ENCODE assay signal across 9 mouse cellular contexts in the genomic region with DNA sequence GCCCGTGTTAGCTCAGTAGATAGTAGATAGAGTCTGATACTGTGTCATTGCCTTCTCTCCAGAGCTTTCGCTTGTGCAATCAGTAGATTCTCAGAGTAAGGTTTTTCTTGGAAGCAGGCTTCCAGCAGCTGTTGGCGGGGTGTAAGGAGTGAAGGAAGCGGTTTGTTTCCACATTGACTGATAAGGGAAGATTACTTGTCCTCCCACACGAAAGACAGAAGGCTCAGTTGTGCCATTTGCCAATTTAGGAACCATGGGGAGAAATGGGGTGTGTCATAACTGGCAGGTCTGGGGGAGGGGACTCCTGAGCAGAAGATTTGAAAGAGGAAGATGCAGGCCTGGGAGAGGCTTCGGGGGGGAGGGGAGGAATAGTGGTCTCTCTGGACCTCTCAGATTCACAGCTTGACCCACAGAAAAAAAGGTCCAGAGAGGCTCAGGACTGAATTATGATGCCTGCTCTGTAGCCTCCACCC. TPM values are rescaled to one million over a fixed set of nuclear protein-coding genes. Genes with fewer than 3 reads are reported as not detected.
A peak's percentile ranks its signal among the peaks of the same experiment; 100 is the strongest.
DNase-seq lines count a peak whose midpoint lies in the region; ATAC-seq and TF ChIP-seq lines count a peak whose summit lies in the region.
"Had no signal": no experiment of that assay in that cellular context is flagged by ENCODE, and none has a peak within 500 bp of the region (broad histone marks: within the 10 kb centered on the region; RNA-seq: fewer than 3 reads in every experiment).

No protein-coding gene starts in this region.

- H3K27ac ChIP-seq in heart, embryonic 10.5 days, result peak overlapping the region; percentile 80
- no peak overlapping the region for H3K27ac ChIP-seq in thymus, adult 2 months (ENCODE audit: control insufficient read depth, insufficient read depth, low read length)
- H3K27ac ChIP-seq: neural tube, embryonic 13.5 days had no signal

- H3K36me3 ChIP-seq in heart, embryonic 10.5 days, result peaks cover 6% of the 10 kb centered on the region
- no peaks in the 10 kb centered on the region for H3K36me3 ChIP-seq in thymus, adult 2 months (ENCODE audit: control insufficient read depth, insufficient read depth, low read length)

- no peaks in the 10 kb centered on the region for H3K27me3 ChIP-seq in heart, embryonic 10.5 days (ENCODE audit: insufficient read depth, poor library complexity, severe bottlenecking)
- no peaks in the 10 kb centered on the region for H3K27me3 ChIP-seq in thymus, adult 2 months (ENCODE audit: control insufficient read depth, insufficient read depth, low read length)
- H3K27me3 ChIP-seq: neural tube, embryonic 13.5 days had no signal

- WGBS in heart, embryonic 10.5 days, result 18% methylated on average over 6 of the region's 6 CpGs
- WGBS in thymus, adult 2 months, result 22% methylated on average over 6 of the region's 6 CpGs

- intact Hi-C loops in left cerebral cortex, postnatal 14 days (cut with DNase I), result no loop called here

- TF ChIP-seq POLR2A in thymus, adult 2 months (IDR thresholded peaks at IDR 0.05; ENCODE audit: control insufficient read depth, extremely low read depth, insufficient read depth, low read length, poor library complexity), result no peak

- peaks cover 15% of the 10 kb centered on the region for H3K4me1 ChIP-seq in heart, embryonic 10.5 days
- H3K4me1 ChIP-seq in thymus, adult 2 months (replicated peaks; ENCODE audit: control insufficient read depth, insufficient read depth, low read length), result no peaks in the 10 kb centered on the region

- ATAC-seq in monocyte, adult 5-6 weeks (replicated peaks; ENCODE audit: insufficient number of reproducible peaks, low FRiP score, low TSS enrichment, poor library complexity, severe bottlenecking), result peak; percentile 90

- H3K9me3 ChIP-seq in heart, embryonic 10.5 days, result no peaks in the 10 kb centered on the region; the same call in 1 of the 2 replicates
- H3K9me3 ChIP-seq: neural tube, embryonic 13.5 days had no signal

- TF ChIP-seq CTCF in thymus, adult 2 months (IDR thresholded peaks at IDR 0.05; ENCODE audit: borderline replicate concordance, control insufficient read depth, extremely low read depth, insufficient read depth, low read length, poor library complexity), result no peak

- peak; percentile 41 for DNase-seq in adrenal gland, adult 2 months
- no peak for DNase-seq in adrenal gland, adult 18-20 months (ENCODE audit: low spot score in 2 of 2)
- peak; percentile 65 for DNase-seq in MN1 (ENCODE audit: low spot score)
- DNase-seq in heart, embryonic 10.5 days (ENCODE audit: low spot score), result no peak
- DNase-seq in left cerebral cortex, postnatal 14 days (ENCODE audit: low spot score in 2 of 2), result peak; percentile 46 to 65
- no peak for DNase-seq in cerebellum, postnatal 14 days
- no peak for DNase-seq in thymus, adult 2 months

- peak overlapping the region; percentile 18; the same call in 1 of the 2 replicates for H3K4me3 ChIP-seq in heart, embryonic 10.5 days
- no peak overlapping the region for H3K4me3 ChIP-seq in thymus, adult 2 months (ENCODE audit: control insufficient read depth, insufficient read depth, low read length)
- H3K4me3 ChIP-seq: neural tube, embryonic 13.5 days had no signal

RNA-seq across cellular contexts. Expression of a gene that starts 11.6 kb away (rescaled TPM):
- 100 to 1,000 TPM; 106 to 129 TPM for total RNA-seq in adrenal gland, adult 2 months (2021)
- 580 and 627 TPM in 2 replicates for polyA plus RNA-seq in adrenal gland, adult 2 months (2012; rRNA removed)
- total RNA-seq in adrenal gland, adult 18-20 months (2021), result 100 to 1,000 TPM; 102 to 113 TPM
- polyA plus RNA-seq in heart, embryonic 10.5 days (2016; fragmentation: Nextera tagmentation; extraction: Ambion mirVana), result 50.8 and 60.3 TPM in 2 replicates
- total RNA-seq in left cerebral cortex, postnatal 14 days (2021), result 100 to 1,000 TPM in 1 of 2 experiments, 10 to 100 TPM in 1; 87.8 to 113 TPM
- 4.8 to 57.7 TPM (median 47.6 TPM) in 3 replicates for total RNA-seq in monocyte, adult 5-6 weeks (2017)
- 326 and 425 TPM in 2 replicates for polyA plus RNA-seq in thymus, adult 2 months (2012; rRNA removed)

RNA-seq across cellular contexts. Expression of a gene that starts 12.1 kb away (rescaled TPM):
- total RNA-seq in adrenal gland, adult 2 months (2021), result 1 to 10 TPM; 1.7 to 2.2 TPM
- polyA plus RNA-seq in adrenal gland, adult 2 months (2012; rRNA removed), result 0.59 and 0.65 TPM in 2 replicates
- total RNA-seq in adrenal gland, adult 18-20 months (2021), result 1 to 10 TPM; 2.3 to 3.5 TPM
- 2.3 TPM in 2 replicates for polyA plus RNA-seq in heart, embryonic 10.5 days (2016; fragmentation: Nextera tagmentation; extraction: Ambion mirVana)
- total RNA-seq in left cerebral cortex, postnatal 14 days (2021), result 1 to 10 TPM; 3.3 to 5.5 TPM
- total RNA-seq in monocyte, adult 5-6 weeks (2017), result 11.2 to 25.2 TPM (median 23.5 TPM) in 3 replicates
- 0.94 and 1.6 TPM in 2 replicates for polyA plus RNA-seq in thymus, adult 2 months (2012; rRNA removed)

Comparison
In these comparisons a context has a peak if more than half of its experiments do, and no peak if none do; other contexts are left out.
1. DNase-seq: peak in adrenal gland, adult 2 months (single experiment), MN1 (single experiment) and left cerebral cortex, postnatal 14 days (2 of 2); none in adrenal gland, adult 18-20 months (0 of 2), heart, embryonic 10.5 days (single experiment), cerebellum, postnatal 14 days (0 of 2) and thymus, adult 2 months (single experiment).